Mouse (Mus musculus) thymus, adult 2 months (tissue): Measurements from ENCODE around the gene Ssr3.

ENCODE experiments used
- CTCF ChIP-seq: fragments of 200-500 bp; IDR thresholded peaks from 2 replicates; pipeline ENCODE4 v1.5.1; 2012; ENCODE audit warnings: mild to moderate bottlenecking, control low read depth, low read length, moderate library complexity, borderline replicate concordance; ENCODE audit not compliant: control insufficient read depth, poor library complexity, insufficient read depth; ENCODE audit errors: extremely low read depth
- POLR2A ChIP-seq: fragments of 200-500 bp; IDR thresholded peaks from 2 replicates; pipeline ENCODE4 v1.6.1; 2012; ENCODE audit warnings: mild to moderate bottlenecking, low read length, control low read depth, moderate library complexity; ENCODE audit not compliant: control insufficient read depth, poor library complexity, insufficient read depth; ENCODE audit errors: extremely low read depth

DNA sequence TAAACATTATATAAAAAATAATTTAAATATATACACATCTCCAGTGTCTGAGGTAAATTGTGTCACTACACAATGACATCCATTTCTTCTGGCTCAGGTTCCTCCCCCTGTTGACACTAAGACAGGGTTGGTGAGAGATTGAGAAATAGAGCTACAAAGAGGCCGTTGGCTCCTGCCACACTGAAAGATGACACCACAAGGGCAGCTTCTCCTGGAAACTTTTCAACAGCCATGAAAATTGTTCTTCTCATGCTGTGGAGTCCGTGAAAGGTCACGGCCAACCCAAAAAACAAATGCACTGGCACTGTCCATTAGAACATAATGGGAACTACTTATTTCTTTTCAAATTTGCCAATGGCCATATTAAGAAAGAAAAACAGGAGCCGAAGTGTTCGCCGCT, 27.2 kb downstream of the Ssr3 start:
- TF ChIP-seq CTCF (no peak), POLR2A (no peak)
